ENCODE assay signal across 20 mouse cellular contexts in genomic region chr13:8552242-8552641, GRCm38 (mm10).
A peak's percentile ranks its signal among the peaks of the same experiment; 100 is the strongest.
DNase-seq lines count a peak whose midpoint lies in the region; TF ChIP-seq lines count a peak whose summit lies in the region.
"Had no signal": no experiment of that assay in that cellular context is flagged by ENCODE, and none has a peak within 500 bp of the region (broad histone marks: within the 10 kb centered on the region; RNA-seq: fewer than 3 reads in every experiment).

No protein-coding gene starts in this region.

- H3K4me3 ChIP-seq in heart, embryonic 10.5 days = no peak overlapping the region
- no peak overlapping the region for H3K4me3 ChIP-seq in kidney, adult 2 months (ENCODE audit: insufficient read depth, low read depth, low read length)
- H3K4me3 ChIP-seq in forebrain, embryonic 10.5 days = no peak overlapping the region
- H3K4me3 ChIP-seq: embryonic facial prominence, embryonic 15.5 days; gastrocnemius, adult 2 months; heart, embryonic 13.5 days; hindbrain, embryonic 15.5 days had no signal

- no peaks in the 10 kb centered on the region for H3K4me1 ChIP-seq in heart, embryonic 10.5 days
- no peaks in the 10 kb centered on the region for H3K4me1 ChIP-seq in kidney, adult 2 months (ENCODE audit: control insufficient read depth, insufficient read depth, low read length)
- no peaks in the 10 kb centered on the region for H3K4me1 ChIP-seq in forebrain, embryonic 10.5 days
- H3K4me1 ChIP-seq: embryonic facial prominence, embryonic 15.5 days; heart, embryonic 13.5 days had no signal

- H3K9me3 ChIP-seq in heart, embryonic 10.5 days = no peaks in the 10 kb centered on the region
- H3K9me3 ChIP-seq in forebrain, embryonic 10.5 days = no peaks in the 10 kb centered on the region
- H3K9me3 ChIP-seq: embryonic facial prominence, embryonic 15.5 days; heart, embryonic 13.5 days; hindbrain, embryonic 15.5 days had no signal

- 78% methylated on average over 2 of the region's 2 CpGs for WGBS in heart, embryonic 10.5 days
- 73% methylated on average over 2 of the region's 2 CpGs for WGBS in kidney, adult 2 months
- 92% methylated on average over 2 of the region's 2 CpGs for WGBS in forebrain, embryonic 10.5 days

- no peak for TF ChIP-seq CTCF in kidney, adult 2 months (conservative IDR thresholded peaks at IDR 0.05; ENCODE audit: insufficient read depth, insufficient read length, low read depth, low read length)

- H3K27ac ChIP-seq in heart, embryonic 10.5 days = no peak overlapping the region
- no peak overlapping the region for H3K27ac ChIP-seq in kidney, adult 2 months (ENCODE audit: insufficient read depth, low read depth, low read length)
- H3K27ac ChIP-seq in forebrain, embryonic 10.5 days = no peak overlapping the region
- H3K27ac ChIP-seq: embryonic facial prominence, embryonic 15.5 days; gastrocnemius, adult 2 months; heart, embryonic 13.5 days; hindbrain, embryonic 15.5 days; kidney, postnatal 0 days; liver, embryonic 14.5 days had no signal

- no peaks in the 10 kb centered on the region for H3K27me3 ChIP-seq in heart, embryonic 10.5 days (ENCODE audit: insufficient read depth, poor library complexity, severe bottlenecking)
- no peaks in the 10 kb centered on the region for H3K27me3 ChIP-seq in kidney, adult 2 months (replicated peaks; ENCODE audit: control insufficient read depth, insufficient read depth, low read length)
- no peaks in the 10 kb centered on the region for H3K27me3 ChIP-seq in forebrain, embryonic 10.5 days (ENCODE audit: poor library complexity, severe bottlenecking)
- H3K27me3 ChIP-seq: embryonic facial prominence, embryonic 15.5 days; heart, embryonic 13.5 days; hindbrain, embryonic 15.5 days had no signal

- no peak for TF ChIP-seq POLR2A in kidney, adult 2 months (IDR thresholded peaks at IDR 0.05; ENCODE audit: low read depth, low read length)

- intact Hi-C loops in heart, postnatal 25 days (cut with DNase I) = no loop called here

- H3K36me3 ChIP-seq in heart, embryonic 10.5 days = no peaks in the 10 kb centered on the region
- H3K36me3 ChIP-seq in kidney, adult 2 months (ENCODE audit: control insufficient read depth, insufficient read depth, low read length) = no peaks in the 10 kb centered on the region
- H3K36me3 ChIP-seq in forebrain, embryonic 10.5 days (replicated peaks) = no peaks in the 10 kb centered on the region
- H3K36me3 ChIP-seq: embryonic facial prominence, embryonic 15.5 days; heart, embryonic 13.5 days; hindbrain, embryonic 15.5 days had no signal

- DNase-seq in heart, embryonic 10.5 days (ENCODE audit: low spot score) = peak; percentile 19
- no peak for DNase-seq in heart, postnatal 25 days (ENCODE audit: low spot score)
- peak; percentile 52 for DNase-seq in Muller cell, postnatal 12 days (ENCODE audit: inconsistent ontology term)
- DNase-seq in cerebellum, adult 11 months = peak; percentile 11
- peak; percentile 21 to 24 for DNase-seq in cerebellum, postnatal 10 days
- no peak for DNase-seq in kidney, adult 2 months
- no peak for DNase-seq in forebrain, embryonic 10.5 days (ENCODE audit: extremely low spot score, low spot score)
- no peak for DNase-seq in gastrocnemius, postnatal 10 days
- DNase-seq: B cell, adult 2 months; forebrain, postnatal 0 days; gastrocnemius, adult 2 months; heart, postnatal 4 days; lung, postnatal 36 days; right cerebral cortex, adult 18-20 months; thymus, adult 18-20 months had no signal

Comparison
In these comparisons a context has a peak if more than half of its experiments do, and no peak if none do; other contexts are left out.
1. DNase-seq: peak in heart, embryonic 10.5 days (single experiment), Muller cell, postnatal 12 days (single experiment), cerebellum, adult 11 months (single experiment) and cerebellum, postnatal 10 days (2 of 2); none in heart, postnatal 25 days (single experiment), kidney, adult 2 months (single experiment), forebrain, embryonic 10.5 days (single experiment) and gastrocnemius, postnatal 10 days (single experiment).